Mouse (Mus musculus) lung, embryonic 14.5 days (tissue): Measurements from ENCODE around the gene Cc2d2a. TPM values are rescaled to one million over a fixed set of nuclear protein-coding genes. Genes with fewer than 3 reads are reported as not detected.

ENCODE experiments used
- ATAC-seq: fragments of 200-750 bp; cut with Nextera tagmentation; 2 replicates; pipeline ENCODE4 v1.8.0; 2017; ENCODE audit warnings: mild to moderate bottlenecking, moderate TSS enrichment, moderate library complexity; ENCODE audit not compliant: insufficient read depth
- DNase-seq: peaks from one replicate; pipeline ENCODE4 v3.0.0-alpha.2; 2015
- H3K27ac ChIP-seq: fragments of 300-500 bp; sonication (generic); 2 replicates; pipeline ENCODE4 v1.5.1; 2014; ENCODE audit warnings: low read depth, mild to moderate bottlenecking, moderate library complexity
- H3K27me3 ChIP-seq: fragments of 300-500 bp; sonication (generic); 2 replicates; pipeline ENCODE4 v1.6.1; 2014; ENCODE audit warnings: low read length, control low read depth; ENCODE audit not compliant: insufficient read depth
- H3K36me3 ChIP-seq: fragments of 300-500 bp; sonication (generic); 2 replicates; pipeline ENCODE4 v1.6.1; 2014; ENCODE audit warnings: control low read depth; ENCODE audit not compliant: insufficient read depth
- H3K4me1 ChIP-seq: fragments of 300-500 bp; sonication (generic); 2 replicates; pipeline ENCODE4 v1.6.1; 2014; ENCODE audit warnings: antibody characterized with exemption, control low read depth; ENCODE audit not compliant: insufficient read depth
- H3K4me2 ChIP-seq: fragments of 300-500 bp; sonication (generic); 2 replicates; pipeline ENCODE4 v1.6.1; 2014; ENCODE audit warnings: mild to moderate bottlenecking
- H3K4me3 ChIP-seq: fragments of 300-500 bp; sonication (generic); 2 replicates; pipeline ENCODE4 v1.5.1; 2014; ENCODE audit warnings: low read depth, low read length
- H3K9ac ChIP-seq: fragments of 300-500 bp; sonication (generic); 2 replicates; pipeline ENCODE4 v1.6.1; 2014
- H3K9me3 ChIP-seq: fragments of 300-500 bp; sonication (generic); 2 replicates; pipeline ENCODE4 v1.6.1; 2016; ENCODE audit warnings: low read depth, low read length, control low read depth
- CTCF ChIP-seq: IDR thresholded peaks from 2 replicates; pipeline ENCODE4 v1.5.1; 2016; ENCODE audit warnings: antibody characterized with exemption, low read depth
- whole genome bisulfite sequencing: fragments of 180-500 bp; shearing (Covaris S2); extraction: QIAGEN DNeasy Blood & Tissue Kit; methylation state at CpG from one replicate; pipeline ENCODE4 v1.1.7; 2014; 5-methylcytosine and 5-hydroxymethylcytosine counted together
- polyA plus RNA-seq: library from polyadenylated mRNA; unstranded; fragments of >200 nt; fragmentation: Nextera tagmentation; extraction: Ambion mirVana; gene quantifications from 2 replicates; pipeline ENCODE4 v1.2.1, GENCODE M21; 2014

The Cc2d2a gene
- polyA plus RNA-seq, 1 experiment from 2014 or later: 14.4 TPM

GRCm38 (mm10) chr5:43771555-43771954 lies 109.4 kb downstream of the Cc2d2a start:
- no peaks in the 10 kb centered on the region for H3K9me3 ChIP-seq
- H3K4me3 ChIP-seq: no peak overlapping the region
- H3K36me3 ChIP-seq: peaks cover 36% of the 10 kb centered on the region
- DNase-seq: no peak
- no peak overlapping the region for H3K27ac ChIP-seq
- TF ChIP-seq CTCF: no peak
- H3K27me3 ChIP-seq: no peaks in the 10 kb centered on the region
- peaks cover 7% of the 10 kb centered on the region for H3K4me1 ChIP-seq
- H3K9ac ChIP-seq: no peak overlapping the region
- no peak overlapping the region for H3K4me2 ChIP-seq
- ATAC-seq: no peak
- 81% methylated on average over 3 of the region's 3 CpGs for WGBS

- peaks cover 21% of the 10 kb centered on the region for H3K4me1 ChIP-seq
- H3K4me3 ChIP-seq: no peak overlapping the region
- DNase-seq (peak; percentile 84), ATAC-seq (peak; percentile 90)
- no peaks in the 10 kb centered on the region for H3K9me3 ChIP-seq
- 0 out of 2 replicates have a peak, but pooled peaks cover 8% of the 10 kb centered on the region for H3K36me3 ChIP-seq
- no peak overlapping the region for H3K27ac ChIP-seq
- no peak for TF ChIP-seq CTCF
- peak overlapping the region; percentile 11; the same call in 1 of the 2 replicates for H3K4me2 ChIP-seq
- H3K9ac ChIP-seq: no peak overlapping the region
- no peaks in the 10 kb centered on the region for H3K27me3 ChIP-seq
Measured at GRCm38 (mm10) chr5:43776407-43776806, 114.3 kb downstream of the Cc2d2a start.

GRCm38 (mm10) chr5:43776993-43777392 lies 114.8 kb downstream of the Cc2d2a start:
- Histone ChIP-seq H3K4me3 (no peak overlapping the region), H3K36me3 (0 out of 2 replicates have a peak, but pooled peaks cover 5% of the 10 kb centered on the region), H3K4me1 (peaks cover 21% of the 10 kb centered on the region), H3K9me3 (no peaks in the 10 kb centered on the region), H3K9ac (no peak overlapping the region), H3K27ac (peak overlapping the region; percentile 54; the same call in 1 of the 2 replicates), H3K4me2 (peak overlapping the region; percentile 11; the same call in 1 of the 2 replicates), H3K27me3 (no peaks in the 10 kb centered on the region)
- peak; percentile 63 for DNase-seq
- ATAC-seq: no peak
- 40% methylated on average over 1 of the region's 1 CpGs for WGBS
- TF ChIP-seq CTCF: no peak

- peaks cover 24% of the 10 kb centered on the region for H3K4me1 ChIP-seq
- 95% methylated on average over 3 of the region's 3 CpGs for WGBS
- H3K4me3 ChIP-seq: no peak overlapping the region
- H3K27ac ChIP-seq: no peak overlapping the region
- ATAC-seq: no peak
- no peaks in the 10 kb centered on the region for H3K27me3 ChIP-seq
- no peaks in the 10 kb centered on the region for H3K9me3 ChIP-seq
- no peak for TF ChIP-seq CTCF
- H3K4me2 ChIP-seq: no peak overlapping the region
- no peaks in the 10 kb centered on the region for H3K36me3 ChIP-seq
- no peak overlapping the region for H3K9ac ChIP-seq
- no peak for DNase-seq
Measured at GRCm38 (mm10) chr5:43778583-43778982, 116.4 kb downstream of the Cc2d2a start.

- Histone ChIP-seq H3K27me3 (no peaks in the 10 kb centered on the region), H3K27ac (peak overlapping the region; percentile 96), H3K4me3 (peak overlapping the region; percentile 87), H3K4me2 (peak overlapping the region; percentile 86), H3K9me3 (no peaks in the 10 kb centered on the region), H3K9ac (peak overlapping the region; percentile 97), H3K4me1 (peaks cover 17% of the 10 kb centered on the region), H3K36me3 (no peaks in the 10 kb centered on the region)
- TF ChIP-seq CTCF: no peak
- under 1% methylated on average over 58 of the region's 61 CpGs for WGBS
- peak; percentile 63 for ATAC-seq
- DNase-seq: peak; percentile 62
Measured at GRCm38 (mm10) chr5:43781423-43781976, 119.4 kb downstream of the Cc2d2a start.

GRCm38 (mm10) chr5:43781977-43782930 lies 120.1 kb downstream of the Cc2d2a start:
- Histone ChIP-seq H3K4me3 (peak overlapping the region; percentile 87), H3K9me3 (no peaks in the 10 kb centered on the region), H3K36me3 (no peaks in the 10 kb centered on the region), H3K27ac (peak overlapping the region; percentile 96), H3K9ac (peak overlapping the region; percentile 97), H3K27me3 (no peaks in the 10 kb centered on the region), H3K4me1 (peaks cover 14% of the 10 kb centered on the region), H3K4me2 (peak overlapping the region; percentile 86)
- DNase-seq (peak; percentile 92), ATAC-seq (peak; percentile 92)
- WGBS: 4% methylated on average over 75 of the region's 82 CpGs
- no peak for TF ChIP-seq CTCF

- H3K9me3 ChIP-seq: no peaks in the 10 kb centered on the region
- 75% methylated on average over 2 of the region's 2 CpGs for WGBS
- H3K4me2 ChIP-seq: no peak overlapping the region
- H3K9ac ChIP-seq: no peak overlapping the region
- no peaks in the 10 kb centered on the region for H3K36me3 ChIP-seq
- H3K4me3 ChIP-seq: no peak overlapping the region
- DNase-seq (no peak), ATAC-seq (no peak)
- H3K4me1 ChIP-seq: peaks cover 11% of the 10 kb centered on the region
- no peak for TF ChIP-seq CTCF
- no peak overlapping the region for H3K27ac ChIP-seq
- H3K27me3 ChIP-seq: no peaks in the 10 kb centered on the region
Measured at GRCm38 (mm10) chr5:43783996-43784395, 121.8 kb downstream of the Cc2d2a start.
